Mouse (Mus musculus) CH12.LX (cell line): ENCODE measurements around the gene Fam13c. TPM values are rescaled to one million over a fixed set of nuclear protein-coding genes. Genes with fewer than 3 reads are reported as not detected.

Experiments
- DNase-seq: peaks from one replicate; pipeline ENCODE4 v3.0.0-alpha.2; 2013; ENCODE audit errors: extremely low read depth
- H3K27ac ChIP-seq: 2 replicates; pipeline ENCODE4 v1.5.1; 2012; ENCODE audit warnings: low read depth, mild to moderate bottlenecking, control low read depth, moderate library complexity; ENCODE audit not compliant: insufficient read depth
- H3K27me3 ChIP-seq: replicated peaks from 2 replicates; pipeline ENCODE3; 2012; ENCODE audit warnings: inconsistent platforms
- H3K36me3 ChIP-seq, 2 experiments: replicated peaks in 1 of 2; 2 replicates each; pipeline versions ENCODE3 to v1.6.1; 2012; ENCODE audit warnings: inconsistent platforms in 1 of 2, low read length in 1 of 2, mild to moderate bottlenecking in 1 of 2, mixed read lengths in 1 of 2, moderate library complexity in 1 of 2; ENCODE audit not compliant: control insufficient read depth in 1 of 2, insufficient read depth in 1 of 2
- H3K4me1 ChIP-seq, 2 experiments: 2 replicates each; pipeline ENCODE4 v1.6.1; 2012; ENCODE audit warnings: inconsistent platforms in 1 of 2, moderate library complexity in 1 of 2; ENCODE audit not compliant: insufficient read depth in 2 of 2, control insufficient read depth in 1 of 2
- H3K4me2 ChIP-seq: 2 replicates; pipeline ENCODE4 v1.6.1; 2012; ENCODE audit warnings: low read depth, mild to moderate bottlenecking, control low read depth; ENCODE audit not compliant: poor library complexity, insufficient read depth, severe bottlenecking
- H3K4me3 ChIP-seq, 3 experiments: fragments of 150-350 bp in 1 of 3; sonication (generic) in 1 of 3; replicated peaks in 1 of 3; 2 replicates each; pipeline versions ENCODE3 to v1.5.1; 2011 to 2012; ENCODE audit warnings: low read depth in 2 of 3, low read length in 2 of 3, mild to moderate bottlenecking in 2 of 3, moderate library complexity in 2 of 3, control low read depth in 1 of 3, improper control_type of control experiment in 1 of 3, inconsistent platforms in 1 of 3, mixed read lengths in 1 of 3; ENCODE audit not compliant: poor library complexity in 1 of 3
- H3K79me2 ChIP-seq: replicated peaks from 2 replicates; pipeline ENCODE4 v1.6.1; 2012; ENCODE audit warnings: mild to moderate bottlenecking, moderate library complexity; ENCODE audit not compliant: control insufficient read depth, poor library complexity, insufficient read depth, severe bottlenecking; ENCODE audit errors: extremely low read depth
- H3K9ac ChIP-seq: 2 replicates; pipeline ENCODE4 v1.6.1; 2012; ENCODE audit warnings: low read depth, mild to moderate bottlenecking, control low read depth, moderate library complexity; ENCODE audit not compliant: insufficient read depth
- H3K9me3 ChIP-seq: replicated peaks from 2 replicates; pipeline ENCODE3; 2012; ENCODE audit warnings: low read length, inconsistent platforms, mixed read lengths
- CHD1 ChIP-seq: IDR thresholded peaks from 2 replicates; pipeline ENCODE4 v1.6.1; 2012; ENCODE audit warnings: low read depth, low read length, improper control_type of control experiment, inconsistent platforms
- ELF1 ChIP-seq: IDR thresholded peaks from 2 replicates; pipeline ENCODE4 v1.6.1; 2014; ENCODE audit warnings: low read depth, mild to moderate bottlenecking, inconsistent platforms, low read length, improper control_type of control experiment
- ETS1 ChIP-seq: conservative IDR thresholded peaks from 2 replicates; pipeline ENCODE4 v1.6.1; 2012; ENCODE audit warnings: low read depth, mild to moderate bottlenecking, inconsistent platforms, low read length, improper control_type of control experiment, moderate library complexity
- HCFC1 ChIP-seq: IDR thresholded peaks from 2 replicates; pipeline ENCODE4 v1.6.1; 2012; ENCODE audit warnings: low read depth, mild to moderate bottlenecking, inconsistent platforms, low read length, improper control_type of control experiment
- IRF4 ChIP-seq: IDR thresholded peaks from 2 replicates; pipeline ENCODE4 v1.6.1; 2014; ENCODE audit warnings: low read depth, mild to moderate bottlenecking, inconsistent platforms, low read length, improper control_type of control experiment
- JUN ChIP-seq: IDR thresholded peaks from 2 replicates; pipeline ENCODE4 v1.6.1; 2011; ENCODE audit warnings: low read depth, mild to moderate bottlenecking, low read length, improper control_type of control experiment, moderate library complexity; ENCODE audit not compliant: insufficient read depth
- JUND ChIP-seq: conservative IDR thresholded peaks from 2 replicates; pipeline ENCODE4 v1.6.1; 2011; ENCODE audit warnings: low read depth, low read length, improper control_type of control experiment
- KAT2A ChIP-seq: IDR thresholded peaks from 2 replicates; pipeline ENCODE4 v1.6.1; 2012; ENCODE audit warnings: low read length, improper control_type of control experiment, inconsistent platforms; ENCODE audit not compliant: insufficient replicate concordance
- MAX ChIP-seq: IDR thresholded peaks from 2 replicates; pipeline ENCODE4 v1.6.1; 2011; ENCODE audit warnings: low read length, improper control_type of control experiment
- MAZ ChIP-seq: IDR thresholded peaks from 2 replicates; pipeline ENCODE4 v1.6.1; 2012; ENCODE audit warnings: low read depth, mild to moderate bottlenecking, inconsistent platforms, low read length, improper control_type of control experiment, moderate library complexity
- MXI1 ChIP-seq: IDR thresholded peaks from 2 replicates; pipeline ENCODE4 v1.6.1; 2011; ENCODE audit warnings: mild to moderate bottlenecking, low read depth, low read length, improper control_type of control experiment
- NRF1 ChIP-seq: IDR thresholded peaks from 2 replicates; pipeline ENCODE4 v1.6.1; 2014; ENCODE audit warnings: low read depth, mild to moderate bottlenecking, inconsistent platforms, low read length, improper control_type of control experiment, moderate library complexity
- RAD21 ChIP-seq: IDR thresholded peaks from 2 replicates; pipeline ENCODE4 v1.6.1; 2011; ENCODE audit warnings: low read depth, mild to moderate bottlenecking, low read length, improper control_type of control experiment, moderate library complexity
- TCF12 ChIP-seq: IDR thresholded peaks from 2 replicates; pipeline ENCODE4 v1.6.1; 2014; ENCODE audit warnings: low read depth, mild to moderate bottlenecking, inconsistent platforms, low read length, improper control_type of control experiment
- USF1 ChIP-seq: IDR thresholded peaks from 2 replicates; pipeline ENCODE4 v1.6.1; 2014; ENCODE audit warnings: low read depth, mild to moderate bottlenecking, inconsistent platforms, low read length, improper control_type of control experiment
- ZNF384 ChIP-seq: IDR thresholded peaks from 2 replicates; pipeline ENCODE4 v1.6.1; 2012; ENCODE audit warnings: low read depth, low read length, improper control_type of control experiment, inconsistent platforms
- dilution Hi-C: fragments of 300-500 bp; cut with MboI; formaldehyde crosslinking; loops from 2 replicates; pipeline ENCODE4 v1.14.3; 2020; ENCODE audit warnings: low sequenced_read_pairs; ENCODE audit not compliant: extremely low pct_unique_long_range_greater_than_20kb, extremely low pct_ligation_motif_present
- in situ Hi-C: fragments of 300-500 bp; cut with MboI; formaldehyde crosslinking; loops from 3 replicates; pipeline ENCODE4 v1.14.3; 2019; ENCODE audit warnings: low sequenced_read_pairs, low pct_ligation_motif_present, low pct_unique_long_range_greater_than_20kb, mixed read lengths
- polyA plus RNA-seq: library from polyadenylated mRNA; unstranded; fragments of >175 nt; gene quantifications from 2 replicates; pipeline ENCODE4 v1.2.1, GENCODE M21; 2012; ENCODE audit warnings: low read depth; ENCODE audit not compliant: insufficient read length
- total RNA-seq, 2 experiments: library from RNA; depleted of rRNA; stranded (reverse); fragments of 300-350 nt in 1 of 2; fragments of >200 nt in 1 of 2; gene quantifications; 2 replicates each; pipeline ENCODE4 v1.2.3; 2012 to 2014

Gene Fam13c
- total and polyA plus RNA-seq, 3 experiments: not detected

GRCm38 (mm10) chr10:70599126-70599924 is 159.0 kb downstream of the Fam13c start:
- no peak for DNase-seq
- no peak for TF ChIP-seq MAZ
- no peaks in the 10 kb centered on the region for H3K36me3 ChIP-seq
- in situ Hi-C loops: no loop called here
- dilution Hi-C loops: no loop called here
- peaks cover 50% of the 10 kb centered on the region for H3K9me3 ChIP-seq
- no peak overlapping the region for H3K9ac ChIP-seq
- H3K27ac ChIP-seq: no peak overlapping the region
- no peaks in the 10 kb centered on the region for H3K27me3 ChIP-seq
- H3K4me1 ChIP-seq: no peaks in the 10 kb centered on the region
- H3K4me3 ChIP-seq: no peak overlapping the region
- no peaks in the 10 kb centered on the region for H3K79me2 ChIP-seq
- H3K4me2 ChIP-seq: no peak overlapping the region

GRCm38 (mm10) chr10:70599925-70600305 is 159.6 kb downstream of the Fam13c start:
- peaks cover 51% of the 10 kb centered on the region for H3K9me3 ChIP-seq
- no peak overlapping the region for H3K27ac ChIP-seq
- H3K4me2 ChIP-seq: no peak overlapping the region
- no peaks in the 10 kb centered on the region for H3K27me3 ChIP-seq
- dilution Hi-C loops: no loop called here
- no peaks in the 10 kb centered on the region for H3K4me1 ChIP-seq
- in situ Hi-C loops: no loop called here
- no peak overlapping the region for H3K4me3 ChIP-seq
- no peak for DNase-seq
- H3K36me3 ChIP-seq: no peaks in the 10 kb centered on the region
- no peaks in the 10 kb centered on the region for H3K79me2 ChIP-seq
- TF ChIP-seq IRF4: no peak
- TF ChIP-seq USF1: no peak
- TF ChIP-seq ELF1: no peak
- TF ChIP-seq ETS1: no peak
- no peak for TF ChIP-seq MXI1
- no peak for TF ChIP-seq JUN
- no peak for TF ChIP-seq NRF1
- TF ChIP-seq TCF12: no peak
- no peak for TF ChIP-seq ZNF384
- no peak for TF ChIP-seq JUND
- no peak for TF ChIP-seq KAT2A
- no peak for TF ChIP-seq MAX
- no peak for TF ChIP-seq CHD1
- no peak for TF ChIP-seq RAD21
- TF ChIP-seq HCFC1: no peak
- H3K9ac ChIP-seq: no peak overlapping the region

Other genes with a start within 250 kb of the Fam13c start
- gene Mrln, start 235.8 kb upstream of the Fam13c start, total RNA-seq (2012; rRNA removed): not detected in 2 replicates
- not detected in 2 replicates for gene Mrln, start 235.8 kb upstream of the Fam13c start, total RNA-seq (2014; rRNA removed)
- gene Mrln, start 235.8 kb upstream of the Fam13c start, polyA plus RNA-seq: not detected in 2 replicates
- not detected in 2 replicates for gene Slc16a9, start 195.4 kb upstream of the Fam13c start, total RNA-seq (2012; rRNA removed)
- gene Slc16a9, start 195.4 kb upstream of the Fam13c start, total RNA-seq (2014; rRNA removed): not detected in 2 replicates
- not detected in 2 replicates for gene Slc16a9, start 195.4 kb upstream of the Fam13c start, polyA plus RNA-seq
- gene Phyhipl, start 215.5 kb downstream of the Fam13c start, total RNA-seq (2012; rRNA removed): not detected in 2 replicates
- not detected in 2 replicates for gene Phyhipl, start 215.5 kb downstream of the Fam13c start, total RNA-seq (2014; rRNA removed)
- gene Phyhipl, start 215.5 kb downstream of the Fam13c start, polyA plus RNA-seq: not detected in 2 replicates